Mouse (Mus musculus): ENCODE measurements around the gene Alox12b.

GRCm38 (mm10) chr11:69125852-69125918 is 31.1 kb upstream of the Alox12b start, which contains the start of gene Aloxe3:
- TF ChIP-seq POLR2A (IDR thresholded peaks at IDR 0.05; ENCODE audit: insufficient read depth, low read depth, low read length): no peak
- TF ChIP-seq CTCF (IDR thresholded peaks at IDR 0.05; ENCODE audit: insufficient read depth, low read depth, low read length): no peak
